Mouse (Mus musculus): Measurements from ENCODE around the gene Dcakd. TPM values are rescaled to one million over a fixed set of nuclear protein-coding genes. Genes with fewer than 3 reads are reported as not detected.

Dcakd gene
- polyA plus RNA-seq, 1 experiment = not detected

- WGBS = 80% methylated on average over 11 of the region's 11 CpGs
- peak overlapping the region; percentile 41; the same call in 1 of the 2 replicates for H3K27ac ChIP-seq (ENCODE audit: insufficient read depth, low read depth, low read length)
- no peak overlapping the region for H3K4me3 ChIP-seq (ENCODE audit: insufficient read depth, low read depth, low read length)
- TF ChIP-seq CTCF (IDR thresholded peaks at IDR 0.05; ENCODE audit: insufficient read depth, low read depth, low read length) (no peak), POLR2A (IDR thresholded peaks at IDR 0.05; ENCODE audit: insufficient read depth, low read depth, low read length) (no peak)
- peaks cover 43% of the 10 kb centered on the region for H3K4me1 ChIP-seq (ENCODE audit: control insufficient read depth, insufficient read depth, low read length)
Measured at GRCm38 (mm10) chr11:103005254-103005981, 22.7 kb downstream of the Dcakd start.

- Histone ChIP-seq H3K4me3 (ENCODE audit: insufficient read depth, low read depth, low read length) (no peak overlapping the region), H3K4me1 (ENCODE audit: control insufficient read depth, insufficient read depth, low read length) (peaks cover 48% of the 10 kb centered on the region), H3K27ac (ENCODE audit: insufficient read depth, low read depth, low read length) (peak overlapping the region; percentile 41; the same call in 1 of the 2 replicates)
- TF ChIP-seq POLR2A (IDR thresholded peaks at IDR 0.05; ENCODE audit: insufficient read depth, low read depth, low read length) (no peak), CTCF (IDR thresholded peaks at IDR 0.05; ENCODE audit: insufficient read depth, low read depth, low read length) (no peak)
- 33% methylated on average over 1 of the region's 1 CpGs for WGBS
Measured at GRCm38 (mm10) chr11:103004852-103005251, 23.3 kb downstream of the Dcakd start.

GRCm38 (mm10) chr11:103003210-103003609 is 24.9 kb downstream of the Dcakd start:
- WGBS = 11% methylated on average over 5 of the region's 5 CpGs
- peak overlapping the region; percentile 76 for H3K27ac ChIP-seq (ENCODE audit: insufficient read depth, low read depth, low read length)

GRCm38 (mm10) chr11:103001063-103001462 is 27.1 kb downstream of the Dcakd start:
- TF ChIP-seq CTCF (IDR thresholded peaks at IDR 0.05; ENCODE audit: insufficient read depth, low read depth, low read length) (no peak), POLR2A (IDR thresholded peaks at IDR 0.05; ENCODE audit: insufficient read depth, low read depth, low read length) (no peak)
- Histone ChIP-seq H3K4me3 (ENCODE audit: insufficient read depth, low read depth, low read length) (no peak overlapping the region), H3K4me1 (ENCODE audit: control insufficient read depth, insufficient read depth, low read length) (peaks cover 40% of the 10 kb centered on the region), H3K27ac (ENCODE audit: insufficient read depth, low read depth, low read length) (no peak overlapping the region)
- WGBS = 86% methylated on average over 5 of the region's 5 CpGs

More at GRCm38 (mm10) chr11:103003210-103003609, 24.9 kb downstream of the Dcakd start:
- peaks cover 49% of the 10 kb centered on the region for H3K4me1 ChIP-seq (ENCODE audit: control insufficient read depth, insufficient read depth, low read length)
- no peak overlapping the region for H3K4me3 ChIP-seq (ENCODE audit: insufficient read depth, low read depth, low read length)
- no peak for TF ChIP-seq CTCF (IDR thresholded peaks at IDR 0.05; ENCODE audit: insufficient read depth, low read depth, low read length)
- TF ChIP-seq POLR2A (IDR thresholded peaks at IDR 0.05; ENCODE audit: insufficient read depth, low read depth, low read length) = no peak

GRCm38 (mm10) chr11:103000111-103000510 is 28.0 kb downstream of the Dcakd start:
- TF ChIP-seq POLR2A (IDR thresholded peaks at IDR 0.05; ENCODE audit: insufficient read depth, low read depth, low read length) = no peak
- TF ChIP-seq CTCF (IDR thresholded peaks at IDR 0.05; ENCODE audit: insufficient read depth, low read depth, low read length) = no peak
- H3K27ac ChIP-seq (ENCODE audit: insufficient read depth, low read depth, low read length) = no peak overlapping the region
- WGBS = 92% methylated on average over 16 of the region's 16 CpGs
- peaks cover 34% of the 10 kb centered on the region for H3K4me1 ChIP-seq (ENCODE audit: control insufficient read depth, insufficient read depth, low read length)
- no peak overlapping the region for H3K4me3 ChIP-seq (ENCODE audit: insufficient read depth, low read depth, low read length)

GRCm38 (mm10) chr11:102999317-102999970 is 28.7 kb downstream of the Dcakd start:
- no peak overlapping the region for H3K27ac ChIP-seq (ENCODE audit: insufficient read depth, low read depth, low read length)

GRCm38 (mm10) chr11:102998577-102999316 is 29.4 kb downstream of the Dcakd start:
- Histone ChIP-seq H3K27ac (ENCODE audit: insufficient read depth, low read depth, low read length) (no peak overlapping the region), H3K4me3 (ENCODE audit: insufficient read depth, low read depth, low read length) (no peak overlapping the region), H3K4me1 (ENCODE audit: control insufficient read depth, insufficient read depth, low read length) (peaks cover 27% of the 10 kb centered on the region)
- WGBS = 60% methylated on average over 14 of the region's 14 CpGs
- TF ChIP-seq CTCF (IDR thresholded peaks at IDR 0.05; ENCODE audit: insufficient read depth, low read depth, low read length) (no peak), POLR2A (IDR thresholded peaks at IDR 0.05; ENCODE audit: insufficient read depth, low read depth, low read length) (no peak)

More at GRCm38 (mm10) chr11:102999317-102999970, 28.7 kb downstream of the Dcakd start:
- peaks cover 30% of the 10 kb centered on the region for H3K4me1 ChIP-seq (ENCODE audit: control insufficient read depth, insufficient read depth, low read length)
- TF ChIP-seq POLR2A (IDR thresholded peaks at IDR 0.05; ENCODE audit: insufficient read depth, low read depth, low read length) (no peak), CTCF (IDR thresholded peaks at IDR 0.05; ENCODE audit: insufficient read depth, low read depth, low read length) (no peak)
- WGBS = 88% methylated on average over 14 of the region's 14 CpGs
- no peak overlapping the region for H3K4me3 ChIP-seq (ENCODE audit: insufficient read depth, low read depth, low read length)

- no peak for TF ChIP-seq POLR2A (IDR thresholded peaks at IDR 0.05; ENCODE audit: insufficient read depth, low read depth, low read length)
- TF ChIP-seq CTCF (IDR thresholded peaks at IDR 0.05; ENCODE audit: insufficient read depth, low read depth, low read length) = no peak
- Histone ChIP-seq H3K4me1 (ENCODE audit: control insufficient read depth, insufficient read depth, low read length) (peaks cover 23% of the 10 kb centered on the region), H3K4me3 (ENCODE audit: insufficient read depth, low read depth, low read length) (no peak overlapping the region), H3K27ac (ENCODE audit: insufficient read depth, low read depth, low read length) (no peak overlapping the region)
- WGBS = 96% methylated on average over 7 of the region's 7 CpGs
Measured at GRCm38 (mm10) chr11:102998254-102998576, 29.9 kb downstream of the Dcakd start.

Data from olfactory bulb, adult 2 months (tissue).